Mouse (Mus musculus) gastrocnemius, postnatal 14 days (tissue): ENCODE measurements around the gene Klk1. TPM values are rescaled to one million over a fixed set of nuclear protein-coding genes. Genes with fewer than 3 reads are reported as not detected.

ENCODE experiments used
- total RNA-seq, 2 experiments: library from RNA; stranded (reverse); gene quantifications; 2 replicates each; pipeline ENCODE4 v1.2.3; 2021

Klk1 gene
- total RNA-seq, 2 experiments from 2014 or later, result 0.23 TPM; not detected in 1

Other genes starting within 250 kb of the Klk1 start
- not detected for gene Klk1b9, start 249.3 kb upstream of the Klk1 start, total RNA-seq
- gene Klk1b11, start 229.5 kb upstream of the Klk1 start, total RNA-seq, result not detected
- gene Klk1b26, start 213.2 kb upstream of the Klk1 start, total RNA-seq, result under 1 TPM in 1 of 2 experiments, not detected in 1; 0.21 TPM
- not detected for gene Klk1b27, start 173.1 kb upstream of the Klk1 start, total RNA-seq
- not detected for gene Klk1b21, start 123.0 kb upstream of the Klk1 start, total RNA-seq
- gene Klk1b22, start 112.7 kb upstream of the Klk1 start, total RNA-seq, result not detected
- gene Klk1b16, start 88.6 kb upstream of the Klk1 start, total RNA-seq, result not detected
- gene Klk1b24, start 37.1 kb upstream of the Klk1 start, total RNA-seq, result not detected
- gene Klk1b3, start 27.2 kb upstream of the Klk1 start, total RNA-seq, result not detected
- gene Klk1b4, start 17.9 kb upstream of the Klk1 start, total RNA-seq, result not detected
- not detected for gene Klk1b5, start 9.4 kb upstream of the Klk1 start, total RNA-seq
- not detected for gene Gm36864, start 10.8 kb downstream of the Klk1 start, total RNA-seq
- under 1 TPM; 0.21 to 0.33 TPM for gene 1700028J19Rik, start 21.3 kb downstream of the Klk1 start, total RNA-seq
- gene 2410002F23Rik, start 21.4 kb downstream of the Klk1 start, total RNA-seq, result 10 to 100 TPM; 14.2 to 16.2 TPM
- not detected for gene Acp4, start 32.0 kb downstream of the Klk1 start, total RNA-seq
- not detected for gene Gm15517, start 36.1 kb downstream of the Klk1 start, total RNA-seq
- 1 to 10 TPM; 4.2 to 5.6 TPM for gene Clec11a, start 81.5 kb downstream of the Klk1 start, total RNA-seq
- gene Shank1, start 84.9 kb downstream of the Klk1 start, total RNA-seq, result under 1 TPM; 0.73 to 0.80 TPM
- gene Syt3, start 158.7 kb downstream of the Klk1 start, total RNA-seq, result under 1 TPM; 0.35 to 0.49 TPM
- not detected for gene 1700008O03Rik, start 160.5 kb downstream of the Klk1 start, total RNA-seq
- 1 to 10 TPM in 1 of 2 experiments, under 1 TPM in 1; 0.51 to 1.3 TPM for gene Lrrc4b, start 203.7 kb downstream of the Klk1 start, total RNA-seq
- gene Aspdh, start 240.0 kb downstream of the Klk1 start, total RNA-seq, result not detected
- 10 to 100 TPM; 60.2 to 73.5 TPM for gene Josd2, start 242.6 kb downstream of the Klk1 start, total RNA-seq